Comparison of ENCODE assay signal across 8 mouse cellular contexts in genomic region chr6:98949703-98950191, GRCm38 (mm10).
A peak's percentile ranks its signal among the peaks of the same experiment; 100 is the strongest.
DNase-seq lines count a peak whose midpoint lies in the region; ATAC-seq lines count a peak whose summit lies in the region.

No protein-coding gene starts in this region.

- H3K4me3 ChIP-seq in limb, embryonic 10.5 days = no peak overlapping the region
- no peak overlapping the region for H3K4me3 ChIP-seq in neural tube, embryonic 13.5 days

- peak; percentile 43 for DNase-seq in Muller cell, postnatal 12 days (ENCODE audit: inconsistent ontology term)
- peak; percentile 72 to 74 for DNase-seq in adrenal gland, postnatal 36 days
- DNase-seq in heart, postnatal 4 days = peak; percentile 30
- DNase-seq in limb, embryonic 10.5 days (ENCODE audit: low spot score) = no peak
- no peak for DNase-seq in left cerebral cortex, postnatal 4 days
- no peak for DNase-seq in spleen, postnatal 14 days (ENCODE audit: low spot score in 2 of 2)
- DNase-seq in left cerebral cortex, adult 18-20 months (ENCODE audit: low spot score in 2 of 2) = no peak

- H3K36me3 ChIP-seq in limb, embryonic 10.5 days = peaks cover 7% of the 10 kb centered on the region
- H3K36me3 ChIP-seq in neural tube, embryonic 13.5 days = no peaks in the 10 kb centered on the region

- ATAC-seq in neural tube, embryonic 13.5 days (ENCODE audit: low read depth) = no peak

- intact Hi-C loops in left cerebral cortex, postnatal 4 days (cut with DNase I) = no loop called here

- 37% methylated on average over 6 of the region's 6 CpGs for WGBS in limb, embryonic 10.5 days
- 30% methylated on average over 6 of the region's 6 CpGs for WGBS in neural tube, embryonic 13.5 days

- H3K4me2 ChIP-seq in neural tube, embryonic 13.5 days = no peak overlapping the region

- no peaks in the 10 kb centered on the region for H3K27me3 ChIP-seq in limb, embryonic 10.5 days (ENCODE audit: low read depth, poor library complexity, severe bottlenecking)
- H3K27me3 ChIP-seq in neural tube, embryonic 13.5 days = no peaks in the 10 kb centered on the region

- no peaks in the 10 kb centered on the region for H3K9me3 ChIP-seq in limb, embryonic 10.5 days (replicated peaks)
- H3K9me3 ChIP-seq in neural tube, embryonic 13.5 days = no peaks in the 10 kb centered on the region

- peak overlapping the region; percentile 61; the same call in 1 of the 2 replicates for H3K27ac ChIP-seq in limb, embryonic 10.5 days
- 0 out of 2 replicates have a peak overlapping the region, but pooled peaks have one; percentile 46 for H3K27ac ChIP-seq in neural tube, embryonic 13.5 days (replicated peaks)

- peaks cover 37% of the 10 kb centered on the region for H3K4me1 ChIP-seq in limb, embryonic 10.5 days
- H3K4me1 ChIP-seq in neural tube, embryonic 13.5 days (replicated peaks) = peaks cover 62% of the 10 kb centered on the region

- H3K9ac ChIP-seq in neural tube, embryonic 13.5 days = no peak overlapping the region

Comparison
In these comparisons a context has a peak if more than half of its experiments do, and no peak if none do; other contexts are left out.
1. DNase-seq: peak in Muller cell, postnatal 12 days (single experiment), adrenal gland, postnatal 36 days (2 of 2) and heart, postnatal 4 days (single experiment); none in limb, embryonic 10.5 days (single experiment), left cerebral cortex, postnatal 4 days (single experiment), spleen, postnatal 14 days (0 of 2) and left cerebral cortex, adult 18-20 months (0 of 2).